Mouse (Mus musculus): ENCODE measurements around the gene Ier5l.

The Ier5l gene

GRCm38 (mm10) chr2:30474039-30474438, at the start of gene Ier5l:
TSS of gene Ier5l (minus strand) at chr2:30474219.
- DNase-seq, result peak; percentile 97

DNA sequence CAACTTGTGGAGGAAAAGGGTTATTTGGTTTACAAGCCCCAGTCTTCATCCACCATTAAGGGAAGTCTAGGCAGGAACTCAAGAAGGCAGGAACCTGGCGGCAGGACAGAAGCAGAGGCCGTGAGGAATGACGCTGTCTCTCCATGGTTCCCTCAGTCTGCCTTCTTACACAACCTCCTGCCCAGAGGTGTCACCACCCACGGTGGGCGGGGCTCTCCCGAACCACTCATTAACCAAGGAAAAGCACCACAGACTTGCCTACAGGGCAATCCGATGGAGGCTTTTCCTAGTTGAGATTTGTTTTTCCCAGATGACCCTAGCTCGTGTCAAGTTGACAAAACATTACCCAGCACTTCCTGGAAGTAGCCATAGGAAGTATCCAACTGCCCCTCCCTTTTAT, 49.7 kb upstream of the Ier5l start:
- peak; percentile 48 for DNase-seq

DNA sequence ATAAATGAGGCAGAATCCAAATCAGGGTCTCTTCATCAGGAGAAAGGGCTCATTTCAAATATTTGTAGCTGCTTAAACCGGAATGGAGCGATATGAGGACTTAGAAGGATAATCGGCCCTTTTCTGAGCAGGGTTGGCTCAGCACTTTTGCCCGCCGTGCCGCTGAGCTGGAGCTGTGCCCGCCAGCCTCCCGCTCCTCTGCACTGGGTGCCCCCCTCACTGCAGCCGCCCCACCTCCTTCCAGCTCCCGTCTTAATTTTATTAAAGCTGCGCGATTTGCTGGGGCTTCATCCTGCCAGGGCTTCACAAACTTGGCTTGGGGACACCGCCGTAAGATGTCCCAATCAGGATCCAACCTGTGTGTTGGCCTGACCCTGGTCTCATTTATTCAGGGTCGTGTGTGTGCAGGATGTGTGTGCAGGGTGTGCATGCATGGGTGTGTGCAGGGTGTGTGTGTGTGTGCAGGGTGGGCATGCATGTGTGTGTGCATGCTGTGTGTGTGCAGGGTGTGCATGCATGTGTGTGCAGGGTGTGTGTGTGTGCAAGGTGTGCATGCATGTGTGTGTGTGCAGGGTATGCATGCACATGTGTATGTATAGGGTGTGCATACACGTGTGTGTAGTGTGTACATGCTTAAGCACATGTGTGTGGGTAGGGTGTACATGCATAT, 36.8 kb upstream of the Ier5l start:
- no peak for DNase-seq

DNA sequence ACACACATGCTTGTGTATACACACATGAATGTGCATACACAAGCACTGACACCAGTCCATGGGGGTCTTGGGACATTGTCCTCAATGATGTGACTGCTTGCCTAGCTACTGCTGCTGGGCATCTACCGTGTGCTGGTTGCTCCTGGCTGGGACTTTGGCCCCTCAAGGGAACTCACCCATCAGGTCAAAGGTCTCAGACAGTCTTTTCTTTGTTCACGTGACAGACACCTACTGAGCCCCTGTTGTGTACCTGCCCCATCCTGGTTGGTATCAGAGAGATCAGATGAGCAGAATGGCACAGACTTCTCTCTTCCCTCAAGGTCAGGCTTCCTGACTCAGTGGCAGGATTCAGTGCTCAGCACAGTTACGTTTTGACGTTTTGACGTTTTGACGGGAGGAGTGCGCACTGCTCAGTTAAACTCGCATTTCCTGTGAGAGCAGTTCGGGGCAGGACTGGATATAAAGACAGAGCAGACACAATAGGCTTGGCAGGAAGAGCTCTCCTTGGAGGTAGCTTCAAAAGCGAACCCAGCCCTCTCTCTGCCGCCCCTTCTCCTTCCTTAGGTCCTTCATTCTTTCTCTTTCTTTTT, 33.2 kb upstream of the Ier5l start:
- peak; percentile 18 for DNase-seq

- no peak for DNase-seq
Measured at GRCm38 (mm10) chr2:30503677-30504621, 29.9 kb upstream of the Ier5l start.

- no peak for DNase-seq
Measured at GRCm38 (mm10) chr2:30501701-30502100, 27.7 kb upstream of the Ier5l start.

DNA sequence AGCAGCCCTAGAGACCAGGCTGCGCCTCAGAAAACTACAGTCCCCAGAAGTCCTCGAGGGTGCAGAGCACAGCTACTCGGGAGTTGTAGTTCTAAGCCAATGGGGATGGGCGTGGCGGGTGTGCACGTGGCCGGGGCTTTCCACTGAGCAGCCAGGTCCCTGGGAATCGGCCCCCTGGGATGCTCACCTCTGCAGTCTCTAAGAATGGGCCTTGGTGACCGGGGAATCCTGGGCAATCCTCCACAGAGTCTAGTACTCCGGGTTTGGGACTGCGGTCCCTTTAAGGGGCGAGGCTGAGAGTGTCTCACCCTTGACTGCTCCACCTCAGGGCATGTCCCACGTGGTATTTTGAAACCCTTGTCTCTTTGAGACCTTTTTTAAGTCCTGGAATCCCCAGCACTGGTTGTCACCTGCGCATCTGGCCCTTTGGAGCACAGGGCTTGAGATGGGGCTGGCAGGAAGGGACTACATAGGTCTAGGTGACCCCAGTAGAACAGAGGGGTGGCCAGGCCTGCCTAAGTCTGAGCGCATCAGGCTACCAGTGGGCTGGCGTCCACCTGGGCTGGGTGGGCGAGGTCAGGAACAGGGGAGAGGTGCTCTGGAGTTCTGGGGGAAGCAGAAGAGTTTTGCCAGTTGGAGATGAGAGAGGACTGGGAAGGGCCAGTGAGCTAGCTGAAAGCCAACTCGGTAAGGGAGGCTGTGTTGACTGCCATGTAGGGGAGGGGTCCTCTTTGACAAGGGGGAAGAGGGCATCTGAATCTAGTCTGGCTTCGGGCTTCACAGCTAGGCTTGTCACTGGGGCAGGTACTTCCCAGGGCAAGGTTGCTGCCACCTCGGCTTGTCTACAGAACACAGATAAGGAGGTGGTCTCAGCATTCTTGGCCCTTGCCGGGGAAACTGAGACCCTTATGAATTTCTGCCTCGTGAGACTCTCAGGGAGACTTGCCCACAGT, 22.2 kb upstream of the Ier5l start:
- DNase-seq, result peak; percentile 78

GRCm38 (mm10) chr2:30495000-30495908, 21.2 kb upstream of the Ier5l start:
- no peak for DNase-seq

GRCm38 (mm10) chr2:30490384-30490783, 16.4 kb upstream of the Ier5l start:
- no peak for DNase-seq

- no peak for DNase-seq
Measured at GRCm38 (mm10) chr2:30487597-30487996, 13.6 kb upstream of the Ier5l start.

GRCm38 (mm10) chr2:30478526-30478925, 4.5 kb upstream of the Ier5l start:
- DNase-seq, result no peak

- DNase-seq, result no peak
Measured at GRCm38 (mm10) chr2:30476241-30476640, 2.2 kb upstream of the Ier5l start.

- no peak for DNase-seq
Measured at GRCm38 (mm10) chr2:30475457-30475856, 1.4 kb upstream of the Ier5l start.

DNA sequence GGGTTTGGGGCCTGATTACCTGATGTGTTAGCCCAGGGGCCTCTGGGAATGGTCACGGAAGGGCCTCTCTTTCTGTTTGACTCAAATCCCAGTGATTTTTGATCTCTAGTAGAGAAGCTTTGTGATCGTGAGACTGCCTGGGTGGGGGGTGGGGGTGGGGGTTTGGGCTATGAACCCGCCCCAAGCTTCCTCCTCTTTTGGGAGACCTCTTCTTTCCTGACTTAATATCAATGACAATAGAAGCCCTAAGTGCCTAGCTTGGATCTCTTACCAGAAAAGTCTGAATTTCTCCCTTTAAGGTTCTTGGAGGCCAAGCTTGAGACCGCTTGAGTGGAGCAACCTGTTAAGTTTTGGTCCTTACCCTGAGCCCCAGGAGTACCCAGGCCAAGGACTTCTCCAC, 757 bp upstream of the Ier5l start:
- no peak for DNase-seq

- peak; percentile 82 for DNase-seq
Measured at GRCm38 (mm10) chr2:30473431-30474031, 488 bp downstream of the Ier5l start.

- peak; percentile 73 for DNase-seq
Measured at GRCm38 (mm10) chr2:30472731-30473351, 1.2 kb downstream of the Ier5l start.

DNA sequence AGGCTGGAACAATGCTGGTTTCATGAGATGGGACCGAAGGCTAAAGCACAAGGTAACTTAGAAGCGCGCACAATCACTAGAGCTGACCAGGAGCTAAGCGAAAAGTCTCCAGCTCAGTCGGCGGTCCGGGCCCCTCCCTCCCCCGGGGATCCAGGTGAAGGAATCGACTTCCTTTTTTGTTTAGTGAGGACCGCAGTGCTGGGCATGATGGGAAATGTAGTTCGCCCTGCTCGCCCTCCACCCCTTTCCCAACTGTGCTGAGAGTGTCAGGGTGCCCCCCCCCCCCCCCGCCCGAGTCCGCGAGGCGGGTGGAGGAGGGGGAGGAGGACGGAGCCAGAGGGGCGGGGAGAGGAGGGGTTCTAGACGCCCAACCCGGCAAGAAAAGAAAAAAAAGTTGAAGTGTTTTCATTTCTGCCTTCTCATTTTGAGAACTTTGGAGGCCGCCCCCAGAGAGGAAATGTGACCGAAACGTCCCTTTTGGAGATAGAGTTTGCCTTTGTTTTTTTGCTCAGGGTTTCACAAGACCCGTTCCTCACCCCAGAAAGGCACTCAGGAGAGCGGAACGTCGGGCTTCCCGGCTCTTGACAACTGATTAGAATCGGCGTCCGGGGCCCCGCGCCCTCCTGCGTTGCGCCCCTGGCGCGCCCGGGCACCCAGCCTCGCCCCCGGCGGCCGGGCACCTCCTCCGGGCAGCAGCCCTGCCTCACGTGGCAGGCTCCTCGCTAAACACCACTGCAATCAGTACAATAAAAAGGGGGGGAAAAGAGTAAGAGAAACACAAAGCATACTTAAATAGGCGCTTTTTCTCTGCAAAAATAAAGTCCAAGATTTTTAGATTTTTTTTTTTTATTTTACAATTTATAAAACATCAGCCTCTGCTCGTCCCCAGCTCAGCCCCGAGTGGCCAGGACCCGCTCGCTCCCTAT, 2.0 kb downstream of the Ier5l start:
- peak; percentile 89 for DNase-seq

DNA sequence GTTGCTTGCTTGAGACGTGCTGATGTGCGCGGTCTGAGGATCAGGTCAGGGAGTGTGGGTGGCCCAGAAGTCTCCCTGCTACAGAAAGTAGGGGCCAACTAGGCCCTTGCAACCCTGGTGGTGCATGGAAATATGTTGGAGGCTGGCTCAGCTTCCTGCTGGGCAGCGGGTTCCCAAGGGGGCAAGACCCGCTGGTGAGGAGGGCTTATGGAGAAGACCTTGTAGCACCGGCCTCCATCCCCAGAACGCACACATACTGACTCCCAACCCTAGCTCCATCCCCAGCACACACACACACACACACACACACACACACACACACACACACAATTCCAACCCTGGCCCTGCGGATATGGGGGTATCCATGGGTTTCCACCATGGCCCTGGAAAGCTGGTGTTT, 3.0 kb downstream of the Ier5l start:
- DNase-seq, result no peak
